Mouse (Mus musculus) testis, adult 2 months (tissue): ENCODE results near the gene BC030870.

Experiments
- CTCF ChIP-seq: fragments of 200-500 bp; IDR thresholded peaks from 2 replicates; pipeline ENCODE4 v1.5.1; 2012; ENCODE audit warnings: low read depth, mild to moderate bottlenecking, inconsistent platforms, low read length, moderate library complexity; ENCODE audit not compliant: control insufficient read depth, insufficient read depth, insufficient replicate concordance
- POLR2A ChIP-seq: fragments of 200-500 bp; IDR thresholded peaks from 2 replicates; pipeline ENCODE4 v1.6.1; 2012; ENCODE audit warnings: low read depth, mild to moderate bottlenecking, inconsistent platforms, low read length, moderate library complexity; ENCODE audit not compliant: control insufficient read depth

GRCm38 (mm10) chr8:65126014-65126413, 3.3 kb downstream of the BC030870 start:
- no peak for TF ChIP-seq POLR2A
- TF ChIP-seq CTCF, result no peak
